Mouse (Mus musculus): ENCODE results near the gene Pla2g4d. TPM values are rescaled to one million over a fixed set of nuclear protein-coding genes. Genes with fewer than 3 reads are reported as not detected.

Gene Pla2g4d
- total and polyA plus RNA-seq, 3 experiments: not detected

DNA sequence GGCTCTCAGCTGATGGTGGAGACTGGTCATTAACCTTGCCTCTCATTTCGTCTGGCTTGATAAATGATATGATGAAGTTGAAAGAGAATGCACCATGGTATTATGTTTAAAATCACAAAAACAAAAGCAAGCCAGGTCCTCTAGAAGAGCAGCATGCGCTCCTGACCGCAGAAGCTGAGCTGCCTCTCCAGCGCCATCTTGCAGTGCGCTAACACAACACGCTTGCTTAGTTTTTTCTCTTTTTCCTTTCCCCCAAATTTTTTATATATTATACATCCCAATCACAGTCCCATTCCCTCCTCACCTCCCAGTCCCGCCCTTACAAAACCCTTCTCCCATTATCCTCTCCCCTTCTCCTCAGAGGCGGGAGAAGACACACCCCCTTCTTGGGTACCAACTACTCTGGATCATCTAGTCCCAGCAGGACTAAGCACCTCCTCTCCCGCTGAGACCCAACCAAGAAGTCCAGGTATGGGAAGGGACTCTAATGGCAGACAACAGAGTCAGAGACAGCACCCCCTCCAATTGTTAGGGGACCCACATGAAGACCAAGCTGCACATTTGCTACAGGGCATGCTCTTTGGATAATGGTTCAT is 43.5 kb downstream of the Pla2g4d start:
- Histone ChIP-seq H3K27ac (ENCODE audit: insufficient read depth, low read depth) (no peak overlapping the region), H3K79me2 (replicated peaks; ENCODE audit: control insufficient read depth, extremely low read depth, insufficient read depth, poor library complexity, severe bottlenecking) (no peaks in the 10 kb centered on the region), H3K9me3 (replicated peaks; ENCODE audit: low read length) (no peaks in the 10 kb centered on the region), H3K9ac (ENCODE audit: insufficient read depth, low read depth) (no peak overlapping the region), H3K4me2 (ENCODE audit: insufficient read depth, low read depth, poor library complexity, severe bottlenecking) (no peak overlapping the region), H3K4me1 (ENCODE audit: control insufficient read depth in 1 of 2, insufficient read depth in 2 of 2) (no peaks in the 10 kb centered on the region), H3K4me3 (replicated peaks in 1 of 3; ENCODE audit: low read depth in 2 of 3, low read length in 2 of 3, poor library complexity in 1 of 3) (no peak overlapping the region), H3K27me3 (replicated peaks) (no peaks in the 10 kb centered on the region), H3K36me3 (replicated peaks in 1 of 2; ENCODE audit: control insufficient read depth in 1 of 2, insufficient read depth in 1 of 2, low read length in 1 of 2) (no peaks in the 10 kb centered on the region)
- DNase-seq (ENCODE audit: extremely low read depth): no peak
- dilution Hi-C loops (cut with MboI; ENCODE audit: extremely low pct_ligation_motif_present, extremely low pct_unique_long_range_greater_than_20kb, low sequenced_read_pairs): no loop called here
- TF ChIP-seq ZC3H11A (IDR thresholded peaks at IDR 0.05; ENCODE audit: low read depth, low read length): no peak
- TF ChIP-seq IRF4 (IDR thresholded peaks at IDR 0.05; ENCODE audit: low read depth, low read length): no peak
- TF ChIP-seq MYC (IDR thresholded peaks at IDR 0.05; ENCODE audit: low read depth, low read length): no peak
- no peak for TF ChIP-seq CTCF (conservative IDR thresholded peaks at IDR 0.05 in 1 of 2, IDR thresholded peaks at IDR 0.05 in 1 of 2; ENCODE audit: low read depth in 2 of 2, low read length in 2 of 2)
- no peak for TF ChIP-seq NRF1 (IDR thresholded peaks at IDR 0.05; ENCODE audit: low read depth, low read length)
- TF ChIP-seq TCF12 (IDR thresholded peaks at IDR 0.05; ENCODE audit: low read depth, low read length): no peak
- TF ChIP-seq KAT2A (IDR thresholded peaks at IDR 0.05; ENCODE audit: insufficient replicate concordance, low read length): no peak
- no peak for TF ChIP-seq JUND (conservative IDR thresholded peaks at IDR 0.05; ENCODE audit: low read depth, low read length)
- no peak for TF ChIP-seq SMC3 (IDR thresholded peaks at IDR 0.05; ENCODE audit: low read depth, low read length)
- TF ChIP-seq RAD21 (IDR thresholded peaks at IDR 0.05; ENCODE audit: low read depth, low read length): no peak; the same call in 1 of the 2 replicates
- in situ Hi-C loops (cut with MboI; ENCODE audit: low pct_ligation_motif_present, low pct_unique_long_range_greater_than_20kb, low sequenced_read_pairs): no loop called here

DNA sequence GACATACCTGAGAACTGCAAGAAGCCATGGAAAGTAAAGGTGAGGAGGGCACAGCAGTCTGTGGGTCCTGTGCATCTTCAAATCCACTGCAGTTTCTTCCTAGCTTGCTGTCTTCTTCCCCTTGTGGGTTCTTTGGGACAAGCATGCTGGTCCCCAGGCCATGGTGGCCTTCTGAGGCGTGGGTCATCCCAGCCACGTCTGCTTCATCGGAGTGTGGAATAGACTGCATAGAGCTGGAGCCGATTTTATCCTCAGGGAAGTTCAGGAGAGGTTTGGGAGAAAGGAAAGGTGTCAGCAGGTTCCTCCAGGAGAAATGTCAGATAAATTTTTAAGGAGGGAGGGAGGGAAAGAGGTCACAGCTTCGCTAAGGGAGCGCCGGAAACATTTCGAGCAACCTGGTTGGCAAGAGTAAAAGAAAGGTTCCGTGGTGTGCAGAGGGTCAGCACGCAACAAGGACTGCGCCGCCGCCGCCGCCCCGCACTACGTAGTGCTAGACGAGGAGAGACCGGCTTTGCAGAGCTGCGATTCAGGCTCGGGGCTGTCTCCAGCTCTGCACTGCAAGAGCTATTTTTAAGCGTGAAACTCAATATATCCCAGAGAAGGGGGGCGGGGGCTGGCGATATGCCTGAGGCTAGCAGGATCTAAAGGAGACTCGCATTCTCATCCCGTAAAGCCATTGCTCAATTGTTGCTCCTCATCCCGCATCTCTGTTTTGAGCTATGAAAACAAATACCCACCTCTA is 44.1 kb downstream of the Pla2g4d start, which contains the start of gene Pla2g4e:
TSS of gene Pla2g4e (minus strand) at position 657 of the 742 bp plus-strand sequence.
- DNase-seq (ENCODE audit: extremely low read depth): no peak
- Histone ChIP-seq H3K79me2 (replicated peaks; ENCODE audit: control insufficient read depth, extremely low read depth, insufficient read depth, poor library complexity, severe bottlenecking) (no peaks in the 10 kb centered on the region), H3K36me3 (replicated peaks in 1 of 2; ENCODE audit: control insufficient read depth in 1 of 2, insufficient read depth in 1 of 2, low read length in 1 of 2) (no peaks in the 10 kb centered on the region), H3K4me3 (replicated peaks in 1 of 3; ENCODE audit: low read depth in 2 of 3, low read length in 2 of 3, poor library complexity in 1 of 3) (no peak within 1 kb of the TSS), H3K4me1 (ENCODE audit: control insufficient read depth in 1 of 2, insufficient read depth in 2 of 2) (no peaks in the 10 kb centered on the region), H3K9ac (ENCODE audit: insufficient read depth, low read depth) (no peak within 1 kb of the TSS), H3K4me2 (ENCODE audit: insufficient read depth, low read depth, poor library complexity, severe bottlenecking) (no peak within 1 kb of the TSS), H3K27me3 (replicated peaks) (no peaks in the 10 kb centered on the region), H3K27ac (ENCODE audit: insufficient read depth, low read depth) (no peak within 1 kb of the TSS), H3K9me3 (replicated peaks; ENCODE audit: low read length) (no peaks in the 10 kb centered on the region)
- in situ Hi-C loops (cut with MboI; ENCODE audit: low pct_ligation_motif_present, low pct_unique_long_range_greater_than_20kb, low sequenced_read_pairs): no loop called here
- dilution Hi-C loops (cut with MboI; ENCODE audit: extremely low pct_ligation_motif_present, extremely low pct_unique_long_range_greater_than_20kb, low sequenced_read_pairs): no loop called here
- TF ChIP-seq HCFC1 (IDR thresholded peaks at IDR 0.05; ENCODE audit: low read depth, low read length): no peak

- in situ Hi-C loops (cut with MboI; ENCODE audit: low pct_ligation_motif_present, low pct_unique_long_range_greater_than_20kb, low sequenced_read_pairs): no loop called here
Observed at GRCm38 (mm10) chr2:120243995-120244394, 45.0 kb downstream of the Pla2g4d start.

More at GRCm38 (mm10) chr2:120243995-120244394, 45.0 kb downstream of the Pla2g4d start:
- Histone ChIP-seq H3K27me3 (replicated peaks) (no peaks in the 10 kb centered on the region), H3K4me2 (ENCODE audit: insufficient read depth, low read depth, poor library complexity, severe bottlenecking) (no peak overlapping the region), H3K27ac (ENCODE audit: insufficient read depth, low read depth) (no peak overlapping the region), H3K79me2 (replicated peaks; ENCODE audit: control insufficient read depth, extremely low read depth, insufficient read depth, poor library complexity, severe bottlenecking) (no peaks in the 10 kb centered on the region), H3K36me3 (replicated peaks in 1 of 2; ENCODE audit: control insufficient read depth in 1 of 2, insufficient read depth in 1 of 2, low read length in 1 of 2) (no peaks in the 10 kb centered on the region), H3K9ac (ENCODE audit: insufficient read depth, low read depth) (no peak overlapping the region), H3K4me3 (replicated peaks in 1 of 3; ENCODE audit: low read depth in 2 of 3, low read length in 2 of 3, poor library complexity in 1 of 3) (no peak overlapping the region), H3K9me3 (replicated peaks; ENCODE audit: low read length) (no peaks in the 10 kb centered on the region), H3K4me1 (ENCODE audit: control insufficient read depth in 1 of 2, insufficient read depth in 2 of 2) (peaks cover 0 to 2% of the 10 kb centered on the region in 2 experiments; a peak in 2 of 4 replicates)
- no peak for DNase-seq (ENCODE audit: extremely low read depth)
- no peak for TF ChIP-seq EP300 (IDR thresholded peaks at IDR 0.05; ENCODE audit: low read length)
- TF ChIP-seq IRF4 (IDR thresholded peaks at IDR 0.05; ENCODE audit: low read depth, low read length): no peak
- TF ChIP-seq SMC3 (IDR thresholded peaks at IDR 0.05; ENCODE audit: low read depth, low read length): no peak
- dilution Hi-C loops (cut with MboI; ENCODE audit: extremely low pct_ligation_motif_present, extremely low pct_unique_long_range_greater_than_20kb, low sequenced_read_pairs): no loop called here

Measured in CH12.LX (cell line).